Mouse (Mus musculus): ENCODE results near the gene Npepl1. TPM values are rescaled to one million over a fixed set of nuclear protein-coding genes. Genes with fewer than 3 reads are reported as not detected.

The Npepl1 gene
- 18.5 and 20.4 TPM in 2 replicates for polyA plus RNA-seq (2015; fragmentation: Nextera tagmentation; extraction: Ambion mirVana)

GRCm38 (mm10) chr2:174109991-174110782, at the start of gene Npepl1:
Gene Npepl1, plus strand, starts transcription at chr2:174110349.
- Histone ChIP-seq H3K27ac (peak within 1 kb of the TSS; percentile 27; the same call in 1 of the 2 replicates), H3K4me2 (replicated peaks) (peak within 1 kb of the TSS; percentile 74), H3K27me3 (no peaks in the 10 kb centered on the region), H3K9ac (replicated peaks) (peak within 1 kb of the TSS; percentile 80), H3K9me3 (no peaks in the 10 kb centered on the region), H3K4me3 (replicated peaks) (peak within 1 kb of the TSS; percentile 48), H3K36me3 (peaks cover 6% of the 10 kb centered on the region; the same call in 1 of the 2 replicates), H3K4me1 (replicated peaks) (peaks cover 11% of the 10 kb centered on the region)
- 2% methylated on average over 63 of the region's 90 CpGs for WGBS
- ATAC-seq, result peak; percentile 87

- H3K27ac ChIP-seq, result no peak overlapping the region
- WGBS, result 12% methylated on average over 2 of the region's 2 CpGs
Measured at GRCm38 (mm10) chr2:174061219-174061618, 48.9 kb upstream of the Npepl1 start.

GRCm38 (mm10) chr2:174063074-174063473, 47.1 kb upstream of the Npepl1 start:
- WGBS, result 80% methylated on average over 6 of the region's 6 CpGs
- Histone ChIP-seq H3K4me3 (replicated peaks) (no peak overlapping the region), H3K27me3 (no peaks in the 10 kb centered on the region), H3K27ac (no peak overlapping the region), H3K9me3 (no peaks in the 10 kb centered on the region), H3K4me1 (replicated peaks) (0 out of 2 replicates have a peak, but pooled peaks cover 3% of the 10 kb centered on the region), H3K36me3 (no peaks in the 10 kb centered on the region), H3K9ac (replicated peaks) (no peak overlapping the region), H3K4me2 (replicated peaks) (no peak overlapping the region)
- no peak for ATAC-seq

More at GRCm38 (mm10) chr2:174061219-174061618, 48.9 kb upstream of the Npepl1 start:
- Histone ChIP-seq H3K36me3 (no peaks in the 10 kb centered on the region), H3K9ac (replicated peaks) (no peak overlapping the region), H3K4me3 (replicated peaks) (no peak overlapping the region), H3K4me1 (replicated peaks) (0 out of 2 replicates have a peak, but pooled peaks cover 3% of the 10 kb centered on the region), H3K27me3 (no peaks in the 10 kb centered on the region), H3K9me3 (no peaks in the 10 kb centered on the region), H3K4me2 (replicated peaks) (no peak overlapping the region)
- peak; percentile 60; the same call in 1 of the 2 replicates for ATAC-seq

- Histone ChIP-seq H3K4me3 (replicated peaks) (no peak overlapping the region), H3K9me3 (no peaks in the 10 kb centered on the region), H3K9ac (replicated peaks) (no peak overlapping the region), H3K36me3 (no peaks in the 10 kb centered on the region), H3K27me3 (no peaks in the 10 kb centered on the region), H3K4me2 (replicated peaks) (no peak overlapping the region), H3K27ac (no peak overlapping the region), H3K4me1 (replicated peaks) (0 out of 2 replicates have a peak, but pooled peaks cover 3% of the 10 kb centered on the region)
- 84% methylated on average over 9 of the region's 9 CpGs for WGBS
- no peak for ATAC-seq
Measured at GRCm38 (mm10) chr2:174063527-174064211, 46.5 kb upstream of the Npepl1 start.

- no peaks in the 10 kb centered on the region for H3K4me1 ChIP-seq (replicated peaks)
- H3K27me3 ChIP-seq, result no peaks in the 10 kb centered on the region
- no peak for ATAC-seq
- H3K9ac ChIP-seq (replicated peaks), result no peak overlapping the region
- H3K36me3 ChIP-seq, result no peaks in the 10 kb centered on the region
- no peak overlapping the region for H3K4me2 ChIP-seq (replicated peaks)
- 85% methylated on average over 6 of the region's 6 CpGs for WGBS
- H3K4me3 ChIP-seq (replicated peaks), result no peak overlapping the region
- no peak overlapping the region for H3K27ac ChIP-seq
- H3K9me3 ChIP-seq, result no peaks in the 10 kb centered on the region
Measured at GRCm38 (mm10) chr2:174067793-174068419, 42.2 kb upstream of the Npepl1 start.

- 67% methylated on average over 3 of the region's 3 CpGs for WGBS
- no peaks in the 10 kb centered on the region for H3K9me3 ChIP-seq
- H3K27me3 ChIP-seq, result no peaks in the 10 kb centered on the region
- no peak overlapping the region for H3K9ac ChIP-seq (replicated peaks)
- H3K4me2 ChIP-seq (replicated peaks), result no peak overlapping the region
- no peaks in the 10 kb centered on the region for H3K36me3 ChIP-seq
- H3K27ac ChIP-seq, result no peak overlapping the region
- peaks cover 9% of the 10 kb centered on the region for H3K4me1 ChIP-seq (replicated peaks)
- no peak overlapping the region for H3K4me3 ChIP-seq (replicated peaks)
- ATAC-seq, result no peak
Measured at GRCm38 (mm10) chr2:174069532-174070049, 40.6 kb upstream of the Npepl1 start.

- Histone ChIP-seq H3K4me2 (replicated peaks) (no peak overlapping the region), H3K4me1 (replicated peaks) (peaks cover 22% of the 10 kb centered on the region), H3K9ac (replicated peaks) (no peak overlapping the region), H3K27ac (no peak overlapping the region), H3K36me3 (no peaks in the 10 kb centered on the region), H3K9me3 (no peaks in the 10 kb centered on the region), H3K4me3 (replicated peaks) (no peak overlapping the region), H3K27me3 (no peaks in the 10 kb centered on the region)
- no peak for ATAC-seq
- WGBS, result 95% methylated on average over 5 of the region's 5 CpGs
Measured at GRCm38 (mm10) chr2:174071406-174071805, 38.7 kb upstream of the Npepl1 start.

GRCm38 (mm10) chr2:174073156-174073790, 36.9 kb upstream of the Npepl1 start:
- ATAC-seq, result no peak
- Histone ChIP-seq H3K4me1 (replicated peaks) (peaks cover 37% of the 10 kb centered on the region), H3K27me3 (no peaks in the 10 kb centered on the region), H3K36me3 (no peaks in the 10 kb centered on the region), H3K9me3 (no peaks in the 10 kb centered on the region), H3K4me2 (replicated peaks) (no peak overlapping the region), H3K4me3 (replicated peaks) (no peak overlapping the region), H3K9ac (replicated peaks) (no peak overlapping the region), H3K27ac (no peak overlapping the region)
- 72% methylated on average over 5 of the region's 5 CpGs for WGBS

- 0% methylated on average over 7 of the region's 13 CpGs for WGBS
- Histone ChIP-seq H3K36me3 (no peaks in the 10 kb centered on the region), H3K9ac (replicated peaks) (peak overlapping the region; percentile 67), H3K27ac (peak overlapping the region; percentile 92), H3K4me1 (replicated peaks) (peaks cover 42% of the 10 kb centered on the region), H3K9me3 (no peaks in the 10 kb centered on the region), H3K4me2 (replicated peaks) (peak overlapping the region; percentile 88), H3K27me3 (no peaks in the 10 kb centered on the region), H3K4me3 (replicated peaks) (peak overlapping the region; percentile 67)
- peak; percentile 16 for ATAC-seq
Measured at GRCm38 (mm10) chr2:174074621-174075020, 35.5 kb upstream of the Npepl1 start.

- H3K9ac ChIP-seq (replicated peaks), result peak overlapping the region; percentile 67
- H3K27me3 ChIP-seq, result no peaks in the 10 kb centered on the region
- peak overlapping the region; percentile 88 for H3K4me2 ChIP-seq (replicated peaks)
- H3K36me3 ChIP-seq, result no peaks in the 10 kb centered on the region
- peaks cover 42% of the 10 kb centered on the region for H3K4me1 ChIP-seq (replicated peaks)
- H3K4me3 ChIP-seq (replicated peaks), result peak overlapping the region; percentile 67
- peak; percentile 13 for ATAC-seq
- 2% methylated on average over 22 of the region's 22 CpGs for WGBS
- H3K9me3 ChIP-seq, result no peaks in the 10 kb centered on the region
- H3K27ac ChIP-seq, result peak overlapping the region; percentile 92
Measured at GRCm38 (mm10) chr2:174075072-174075570, 35.0 kb upstream of the Npepl1 start.
